Mouse (Mus musculus): ENCODE results near the gene Senp7.

- TF ChIP-seq POLR2A (IDR thresholded peaks at IDR 0.05; ENCODE audit: extremely low read depth, insufficient read depth, low read length) (no peak), CTCF (IDR thresholded peaks at IDR 0.05; ENCODE audit: low read depth, low read length) (no peak)
Observed at GRCm38 (mm10) chr16:56071317-56072232, 23.4 kb downstream of the Senp7 start.
